Mouse (Mus musculus) megakaryocyte, embryonic 14.5 days (primary cell): Measurements from ENCODE around the gene Asic2.

ENCODE experiments used
- FLI1 ChIP-seq: IDR thresholded peaks from 2 replicates; pipeline ENCODE4 v1.6.1; 2012; ENCODE audit warnings: low read length, inconsistent platforms, mixed read lengths
- GATA1 ChIP-seq: IDR thresholded peaks from 3 replicates; pipeline ENCODE4 v1.6.1; 2012; ENCODE audit warnings: mixed read lengths, low read length, inconsistent platforms, borderline replicate concordance

DNA sequence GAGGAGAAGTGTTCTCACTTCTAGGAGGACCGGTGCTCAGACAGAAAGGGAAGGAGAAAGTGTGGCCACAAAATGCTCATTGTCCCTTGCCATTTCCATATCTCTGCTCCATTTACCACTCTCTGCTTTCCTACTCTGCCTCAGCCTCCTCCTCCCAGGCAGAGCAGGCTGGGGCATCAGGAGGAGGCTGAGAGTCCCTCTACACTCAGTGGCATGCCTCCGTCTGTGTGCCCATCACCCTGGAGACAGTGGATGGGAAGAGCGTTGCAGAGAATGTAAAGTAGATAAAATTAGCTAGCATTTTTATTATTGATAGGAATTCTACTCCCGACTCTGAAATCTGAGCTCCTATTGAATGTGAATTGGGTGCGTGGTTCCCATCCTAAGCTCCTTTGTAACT, 984.7 kb downstream of the Asic2 start:
- TF ChIP-seq GATA1 (no peak), FLI1 (no peak)
